Mouse (Mus musculus) adrenal gland, adult 18-20 months (tissue): ENCODE data around the gene Avpr1a. TPM values are rescaled to one million over a fixed set of nuclear protein-coding genes. Genes with fewer than 3 reads are reported as not detected.
A peak's percentile ranks its signal among the peaks of the same experiment; 100 is the strongest.

Source experiments
- DNase-seq, 2 experiments: peaks; one replicate each; pipeline ENCODE4 v3.0.0; 2021 to 2022; ENCODE audit warnings: low spot score in 2 of 2
- long read RNA-seq, 2 experiments: library from polyadenylated mRNA; stranded (forward); transcript quantifications; one replicate each; pipeline ENCODE4 v2.0.0; 2021
- total RNA-seq, 2 experiments: library from RNA; stranded (reverse); gene quantifications; 1 replicate in 1 of 2; 2 replicates in 1 of 2; pipeline ENCODE4 v1.2.3; 2021

The Avpr1a gene
- total RNA-seq: 1 to 10 TPM; 1.5 to 1.9 TPM
- long read RNA-seq, experiment 1, partial matches to known transcripts: 0 of 2 reads
- long read RNA-seq, experiment 1, other reads (novel, unspliced or antisense): 1 of 2 reads
- long read RNA-seq, experiment 2, partial matches to known transcripts: 0 of 2 reads
- long read RNA-seq, experiment 2, other reads (novel, unspliced or antisense): 0 of 2 reads

DNA sequence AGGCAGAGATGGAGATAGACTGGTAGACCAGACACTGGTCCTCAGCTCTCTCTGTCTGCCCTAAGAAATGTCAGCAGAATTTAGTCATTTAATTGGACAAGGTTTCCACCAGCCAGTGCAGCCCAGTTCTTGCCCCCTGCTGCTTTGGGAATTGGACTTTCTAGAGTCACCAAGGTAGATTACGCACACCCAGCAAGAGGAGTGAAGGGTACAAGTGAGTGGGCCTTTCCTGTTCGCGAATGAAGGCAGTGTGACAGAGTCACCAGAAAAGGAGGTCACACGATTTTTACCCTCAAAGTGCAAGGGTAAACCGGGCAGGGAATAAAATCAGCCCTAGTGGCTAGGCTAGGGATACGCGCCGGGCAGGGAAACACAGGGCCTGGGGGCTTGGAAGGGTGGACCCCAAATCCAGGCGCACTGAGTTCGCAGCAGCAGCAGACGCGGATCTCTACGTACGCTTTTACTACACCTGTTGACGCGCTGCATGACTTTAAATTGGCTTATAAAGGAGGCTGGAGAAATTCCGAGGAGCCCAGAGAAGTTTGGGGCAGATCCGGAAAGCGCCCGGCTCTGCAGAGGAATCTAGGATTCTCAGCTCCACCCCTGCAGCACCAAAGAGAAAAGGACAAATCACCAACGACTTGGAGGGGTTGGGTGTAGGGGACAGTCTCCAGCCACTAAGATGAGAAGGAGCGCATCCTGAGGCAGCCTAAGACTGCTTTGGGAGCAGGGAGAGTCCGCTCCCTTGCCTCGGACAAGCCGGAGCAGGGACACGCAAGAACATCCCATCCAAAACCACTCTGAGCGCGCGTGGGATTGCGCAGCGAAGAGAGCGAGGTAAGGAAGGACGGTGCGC lies at the start of gene Avpr1a:
TSS of gene Avpr1a (plus strand) at position 639 of the 856 bp plus-strand sequence.
- DNase-seq: no peak

GRCm38 (mm10) chr10:122402270-122402669 lies 46.0 kb upstream of the Avpr1a start:
- DNase-seq: no peak

DNA sequence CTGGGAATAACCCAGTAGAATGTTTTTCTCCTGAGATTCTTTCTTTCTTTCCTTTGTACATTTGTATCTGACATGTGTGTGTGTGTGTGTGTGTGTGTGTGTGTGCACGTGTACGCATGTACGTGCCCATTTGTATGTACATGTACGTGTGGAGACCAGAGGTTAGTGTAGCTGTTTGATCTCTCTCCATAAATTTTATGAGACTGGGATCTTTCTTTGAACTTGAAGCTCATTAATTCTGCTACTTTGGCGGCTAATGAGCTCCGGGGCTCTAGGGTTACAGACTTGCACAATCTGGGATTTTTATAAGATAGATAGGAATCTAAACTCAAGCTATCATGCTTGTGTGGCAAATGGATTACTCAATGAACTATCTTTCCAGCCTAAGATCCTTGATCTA lies 42.0 kb upstream of the Avpr1a start:
- DNase-seq: no peak

DNA sequence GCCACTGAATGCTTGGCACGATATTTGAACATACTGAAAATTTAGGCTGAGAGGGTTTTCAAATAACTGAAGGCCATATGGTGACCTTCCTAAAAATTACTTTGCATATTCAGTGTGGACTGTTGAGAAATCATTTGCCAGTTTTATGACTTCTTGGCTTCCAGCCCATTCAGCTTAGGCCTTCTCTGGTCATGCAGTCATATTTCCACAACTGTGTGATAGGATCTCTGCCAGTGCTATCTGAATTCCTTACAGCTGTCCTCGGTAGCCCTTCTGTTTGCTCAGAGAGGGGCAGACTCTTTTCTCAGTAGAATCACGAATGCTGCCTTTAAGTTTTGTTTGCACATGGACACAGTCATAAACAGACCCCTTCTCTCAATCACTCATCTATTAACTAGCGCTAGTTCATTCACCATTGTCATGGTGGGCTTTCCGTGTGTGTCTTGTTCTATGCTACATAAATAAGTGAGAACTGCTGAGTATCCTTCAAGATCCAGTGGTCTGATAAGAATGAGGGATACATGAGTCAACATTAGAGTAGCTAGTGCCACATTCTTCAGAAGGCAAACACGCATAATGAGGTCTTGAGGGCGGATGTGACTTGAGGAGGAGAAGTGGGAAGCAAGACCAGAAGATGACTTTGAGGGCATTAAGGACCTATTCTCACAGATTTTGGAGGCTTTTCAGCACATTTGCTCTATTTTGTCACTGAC lies 39.4 kb upstream of the Avpr1a start:
- no peak for DNase-seq

DNA sequence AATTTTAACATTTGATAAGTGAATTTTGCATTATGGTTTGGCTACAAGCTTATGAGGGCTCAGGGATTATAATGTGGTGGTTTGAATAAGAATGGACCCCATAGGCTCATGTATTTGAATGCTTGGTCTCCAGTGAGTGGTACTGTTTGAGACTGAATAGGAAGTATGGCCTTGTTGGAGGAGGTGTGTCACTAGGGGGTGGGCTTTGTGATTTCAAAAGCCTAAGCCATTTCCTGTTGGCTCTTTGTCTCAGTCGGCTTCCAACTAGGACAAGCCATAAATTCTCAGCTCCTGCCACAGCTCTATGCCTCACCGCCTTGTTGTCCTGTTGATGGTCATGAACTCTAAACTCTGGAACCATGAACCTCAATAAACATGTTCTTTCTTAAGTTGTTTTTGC lies 37.5 kb upstream of the Avpr1a start:
- DNase-seq: no peak

- no peak for DNase-seq
Measured at GRCm38 (mm10) chr10:122432690-122433089, 15.6 kb upstream of the Avpr1a start.

DNA sequence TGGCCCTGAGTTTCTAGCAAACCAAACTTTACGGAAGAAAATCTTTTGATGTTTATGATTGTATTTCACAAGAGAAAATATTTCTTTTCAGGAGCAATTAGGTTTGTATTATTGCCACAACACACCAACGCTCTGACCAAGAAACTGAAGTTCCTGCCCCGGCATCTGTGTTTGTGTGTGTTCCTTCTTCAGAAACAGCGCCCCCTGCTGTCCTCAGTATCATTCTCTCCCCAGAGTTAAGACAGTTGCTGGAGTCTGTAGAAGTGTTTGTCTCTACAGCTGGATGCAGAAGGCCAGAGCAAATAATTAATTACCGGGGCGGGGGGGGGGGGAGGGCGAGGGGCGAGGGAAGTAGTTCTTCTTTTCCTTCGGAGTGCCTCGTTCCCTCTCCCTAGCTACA lies 1.0 kb upstream of the Avpr1a start:
- peak; percentile 69 to 77 for DNase-seq

- peak in 1 of 2 experiments; percentile 13 for DNase-seq
Measured at GRCm38 (mm10) chr10:122448717-122449611, 665 bp downstream of the Avpr1a start.

DNA sequence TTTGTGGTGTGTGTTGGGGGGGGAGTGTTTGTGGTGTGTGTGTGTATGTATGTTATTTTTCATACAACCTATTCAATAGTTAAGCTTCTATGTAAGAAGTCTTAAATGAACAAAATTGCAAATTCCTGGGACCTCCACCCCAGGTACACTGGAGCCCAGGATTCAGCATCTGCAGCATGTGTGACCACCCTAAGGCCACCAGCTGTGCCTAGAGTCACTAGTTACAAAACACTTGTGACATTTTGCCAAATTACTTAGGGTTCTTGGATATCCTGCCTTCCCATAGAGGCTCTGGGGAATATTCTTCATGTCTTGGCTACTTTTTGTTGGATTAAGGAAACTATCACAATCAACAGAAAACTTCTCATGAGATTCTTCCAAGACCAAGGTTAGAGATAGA lies 1.6 kb downstream of the Avpr1a start:
- DNase-seq: no peak

GRCm38 (mm10) chr10:122453466-122453865 lies 5.2 kb downstream of the Avpr1a start:
- DNase-seq: no peak

DNA sequence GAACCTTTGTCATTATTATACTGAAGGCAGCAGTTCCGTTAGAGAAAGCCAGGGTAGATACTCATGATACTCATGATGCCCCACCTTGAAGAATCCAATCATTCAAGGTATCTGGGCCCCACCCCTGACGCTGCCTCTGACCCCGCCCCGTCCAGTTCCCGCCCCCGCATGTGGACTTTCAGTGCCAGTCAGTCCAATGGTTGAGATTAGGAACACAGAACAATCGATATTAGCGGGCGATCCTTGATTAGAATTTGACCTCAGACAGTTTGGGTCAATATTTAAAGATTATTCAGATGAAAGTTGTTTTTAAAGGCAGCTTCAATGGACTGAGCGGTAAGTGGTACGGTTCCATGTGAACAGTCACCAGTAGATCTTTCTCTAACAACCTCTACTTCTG lies 7.5 kb downstream of the Avpr1a start:
- no peak for DNase-seq

GRCm38 (mm10) chr10:122476846-122477245 lies 28.5 kb downstream of the Avpr1a start:
- DNase-seq: peak in 1 of 2 experiments; percentile 6

DNA sequence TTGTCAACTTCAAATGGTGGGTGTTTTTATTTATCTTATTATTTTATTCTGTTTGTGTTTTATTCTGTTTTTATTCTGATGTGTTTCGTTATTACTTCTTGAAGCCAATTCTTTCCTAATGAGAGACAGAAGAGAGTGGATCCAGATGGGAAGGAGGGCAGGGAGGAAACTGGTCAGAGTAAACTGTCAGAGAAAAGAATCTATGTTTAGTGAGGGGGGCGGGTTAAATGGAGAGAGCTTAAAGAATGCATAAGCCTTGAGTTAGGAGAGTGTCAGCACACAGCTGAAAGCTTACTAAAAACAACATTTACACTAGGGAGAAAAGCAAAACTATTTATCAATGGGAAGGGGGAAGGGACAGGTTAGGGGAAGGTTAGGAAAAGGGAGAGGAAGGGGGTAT lies 50.3 kb downstream of the Avpr1a start:
- no peak for DNase-seq

DNA sequence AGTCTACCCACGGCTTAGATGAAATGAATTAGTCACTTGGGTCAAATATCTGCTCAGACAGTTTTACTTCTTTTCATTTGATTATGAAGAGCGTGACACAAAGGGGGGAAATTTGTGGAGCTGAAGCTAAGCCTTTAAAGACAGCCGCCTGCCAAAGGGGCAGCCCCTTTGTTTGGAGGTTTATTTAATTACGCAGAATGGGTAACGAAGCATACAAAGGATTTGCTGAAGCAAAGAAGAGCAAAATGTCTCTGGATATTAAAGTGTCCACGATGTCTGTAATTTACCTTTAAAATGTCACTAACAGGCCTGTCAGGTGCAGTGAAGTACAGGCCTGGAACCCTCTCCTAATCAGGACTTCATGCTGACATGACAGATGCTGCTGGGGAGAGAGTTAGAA lies 51.0 kb downstream of the Avpr1a start:
- DNase-seq: no peak

Other genes starting within 250 kb of the Avpr1a start
- gene Ppm1h, start 230.3 kb downstream of the Avpr1a start, total RNA-seq: 10 to 100 TPM; 12.9 to 22.6 TPM